Mouse (Mus musculus): ENCODE measurements around the gene Slfn2.

DNA sequence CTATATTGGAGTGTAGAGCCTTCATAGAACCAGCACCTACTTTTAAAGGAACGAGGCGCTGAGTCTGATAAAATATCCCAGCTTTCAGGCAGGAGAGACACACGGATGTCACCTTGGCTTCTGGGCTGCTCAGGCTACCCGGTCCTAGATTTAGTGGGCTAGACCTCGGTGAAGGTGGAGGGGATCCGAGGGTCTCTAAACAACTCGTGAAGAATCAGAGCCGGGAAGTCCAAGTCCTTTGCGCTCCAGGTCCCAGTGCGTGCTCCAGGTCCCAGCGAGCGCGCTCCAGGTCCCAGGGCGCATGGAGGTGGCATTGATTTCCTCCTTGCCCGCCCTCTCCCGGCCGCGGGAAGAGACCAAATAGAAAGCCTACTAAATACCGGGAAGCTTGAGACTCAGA, 25.1 kb upstream of the Slfn2 start:
- TF ChIP-seq HCFC1 (IDR thresholded peaks at IDR 0.05; ENCODE audit: borderline replicate concordance, insufficient read depth, low read length): no peak
- TF ChIP-seq ZNF384 (IDR thresholded peaks at IDR 0.05; ENCODE audit: low read depth, low read length): no peak
- no peak for TF ChIP-seq ZC3H11A (IDR thresholded peaks at IDR 0.05; ENCODE audit: borderline replicate concordance, low read depth, low read length)

All from ES-E14 (cell line).